Mouse (Mus musculus) heart, embryonic 13.5 days (tissue): ENCODE data around the gene Prpf40a. TPM values are rescaled to one million over a fixed set of nuclear protein-coding genes. Genes with fewer than 3 reads are reported as not detected.
A peak's percentile ranks its signal among the peaks of the same experiment; 100 is the strongest.

Experiments used
- ATAC-seq: fragments of 200-750 bp; cut with Nextera tagmentation; 2 replicates; pipeline ENCODE4 v1.8.0; 2017; ENCODE audit warnings: moderate TSS enrichment; ENCODE audit not compliant: insufficient number of reproducible peaks, low FRiP score, low TSS enrichment; ENCODE audit errors: extremely low read depth
- H3K27ac ChIP-seq: fragments of 300-500 bp; sonication (generic); replicated peaks from 2 replicates; pipeline ENCODE4 v1.5.1; 2015; ENCODE audit warnings: moderate library complexity, mild to moderate bottlenecking, inconsistent platforms
- H3K27me3 ChIP-seq: fragments of 300-500 bp; sonication (generic); replicated peaks from 2 replicates; pipeline ENCODE4 v1.6.1; 2015; ENCODE audit warnings: mild to moderate bottlenecking, inconsistent platforms
- H3K36me3 ChIP-seq: fragments of 300-500 bp; sonication (generic); 2 replicates; pipeline ENCODE4 v1.6.1; 2015; ENCODE audit warnings: mild to moderate bottlenecking, inconsistent platforms
- H3K4me1 ChIP-seq: fragments of 300-500 bp; sonication (generic); 2 replicates; pipeline ENCODE4 v1.6.1; 2015; ENCODE audit warnings: inconsistent platforms
- H3K4me2 ChIP-seq: fragments of 300-500 bp; sonication (generic); 2 replicates; pipeline ENCODE4 v1.6.1; 2015; ENCODE audit warnings: inconsistent platforms, mild to moderate bottlenecking, moderate library complexity
- H3K4me3 ChIP-seq: fragments of 300-500 bp; sonication (generic); 2 replicates; pipeline ENCODE4 v1.5.1; 2015; ENCODE audit warnings: moderate library complexity, mild to moderate bottlenecking, inconsistent platforms
- H3K9ac ChIP-seq: fragments of 300-500 bp; sonication (generic); 2 replicates; pipeline ENCODE4 v1.6.1; 2015; ENCODE audit warnings: inconsistent platforms, mild to moderate bottlenecking, moderate library complexity
- H3K9me3 ChIP-seq: fragments of 300-500 bp; sonication (generic); 2 replicates; pipeline ENCODE4 v1.6.1; 2016; ENCODE audit warnings: inconsistent platforms
- WGBS: fragments of 180-500 bp; shearing (Covaris S2); methylation state at CpG from one replicate; pipeline ENCODE4 v1.1.7; 2015; ENCODE audit warnings: mixed read lengths; 5-methylcytosine and 5-hydroxymethylcytosine counted together
- polyA plus RNA-seq: library from polyadenylated mRNA; unstranded; fragments of >200 nt; fragmentation: Nextera tagmentation; extraction: Ambion mirVana; gene quantifications from 2 replicates; pipeline ENCODE4 v1.2.1, GENCODE M21; 2015

The Prpf40a gene
- polyA plus RNA-seq, 1 experiment from 2014 or later: 84.3 TPM

DNA sequence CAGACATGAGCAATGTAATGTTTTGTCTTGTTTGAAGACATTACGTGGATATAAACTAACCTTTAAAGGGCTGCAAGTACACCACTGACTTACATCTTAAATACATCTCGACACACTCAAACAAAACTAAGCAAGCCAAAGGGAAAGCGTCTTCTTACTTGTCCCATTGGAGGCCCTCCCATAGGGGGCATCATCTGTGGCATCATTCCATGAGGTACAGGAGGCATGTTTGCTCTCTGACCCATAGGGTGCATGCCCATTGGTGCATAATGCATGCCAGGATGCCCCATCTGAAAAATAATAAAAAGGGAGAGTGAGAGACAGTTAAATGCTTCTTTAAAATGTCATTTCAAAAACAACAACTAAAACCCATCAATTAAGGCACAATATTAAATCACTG, 1.3 kb downstream of the Prpf40a start:
- Histone ChIP-seq H3K27me3 (no peaks in the 10 kb centered on the region), H3K27ac (no peak overlapping the region), H3K4me1 (peaks cover 31% of the 10 kb centered on the region), H3K9me3 (no peaks in the 10 kb centered on the region), H3K4me3 (peak overlapping the region; percentile 94), H3K4me2 (peak overlapping the region; percentile 85), H3K9ac (no peak overlapping the region), H3K36me3 (peaks cover 37% of the 10 kb centered on the region)
- WGBS: 73% methylated on average over 3 of the region's 3 CpGs
- ATAC-seq: no peak

DNA sequence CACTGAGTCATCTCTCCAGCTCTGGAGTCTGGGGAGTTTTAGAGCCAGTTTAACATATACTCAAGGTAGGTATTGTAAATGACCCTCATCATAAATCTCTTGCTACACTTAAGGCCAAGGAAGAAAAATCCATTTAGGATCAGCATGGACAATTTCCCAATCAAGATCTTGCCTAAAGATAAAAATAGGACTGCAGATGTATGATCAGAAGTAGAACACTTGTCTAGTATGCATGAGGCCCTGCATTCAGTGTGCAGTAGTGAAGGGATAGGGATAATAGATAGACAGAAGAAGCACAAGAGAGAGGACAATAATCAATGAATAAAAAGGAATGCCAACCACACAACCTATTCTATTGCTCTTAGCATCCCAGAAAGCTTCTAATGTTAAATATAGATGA, 11.2 kb downstream of the Prpf40a start:
- Histone ChIP-seq H3K9ac (no peak overlapping the region), H3K4me1 (peaks cover 12% of the 10 kb centered on the region), H3K4me3 (no peak overlapping the region), H3K27ac (no peak overlapping the region), H3K27me3 (no peaks in the 10 kb centered on the region), H3K36me3 (peaks cover 27% of the 10 kb centered on the region), H3K4me2 (no peak overlapping the region), H3K9me3 (no peaks in the 10 kb centered on the region)
- ATAC-seq: no peak

DNA sequence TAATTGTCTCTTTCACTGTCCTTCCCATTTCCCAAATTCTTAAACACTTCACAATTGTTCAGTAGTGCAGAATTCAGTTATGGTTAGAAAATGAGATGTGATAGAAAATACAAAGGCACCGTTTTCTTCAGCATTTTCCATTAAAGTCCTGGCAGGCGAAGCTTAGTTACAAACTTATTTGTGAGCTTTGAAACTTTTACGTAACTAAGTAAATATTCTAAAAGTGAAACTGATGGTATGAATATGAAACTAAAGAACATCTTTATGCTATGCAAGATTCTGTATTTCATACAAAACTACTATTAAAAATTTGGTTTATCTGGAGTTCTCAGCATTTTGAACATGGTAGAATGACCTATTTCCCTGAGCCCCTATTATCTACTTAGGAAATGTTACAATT, 12.1 kb downstream of the Prpf40a start:
- no peaks in the 10 kb centered on the region for H3K27me3 ChIP-seq
- H3K4me3 ChIP-seq: no peak overlapping the region
- H3K9me3 ChIP-seq: no peaks in the 10 kb centered on the region
- ATAC-seq: no peak
- no peak overlapping the region for H3K4me2 ChIP-seq
- 85% methylated on average over 3 of the region's 3 CpGs for WGBS
- no peak overlapping the region for H3K27ac ChIP-seq
- no peak overlapping the region for H3K9ac ChIP-seq
- peaks cover 29% of the 10 kb centered on the region for H3K36me3 ChIP-seq
- peaks cover 12% of the 10 kb centered on the region for H3K4me1 ChIP-seq

DNA sequence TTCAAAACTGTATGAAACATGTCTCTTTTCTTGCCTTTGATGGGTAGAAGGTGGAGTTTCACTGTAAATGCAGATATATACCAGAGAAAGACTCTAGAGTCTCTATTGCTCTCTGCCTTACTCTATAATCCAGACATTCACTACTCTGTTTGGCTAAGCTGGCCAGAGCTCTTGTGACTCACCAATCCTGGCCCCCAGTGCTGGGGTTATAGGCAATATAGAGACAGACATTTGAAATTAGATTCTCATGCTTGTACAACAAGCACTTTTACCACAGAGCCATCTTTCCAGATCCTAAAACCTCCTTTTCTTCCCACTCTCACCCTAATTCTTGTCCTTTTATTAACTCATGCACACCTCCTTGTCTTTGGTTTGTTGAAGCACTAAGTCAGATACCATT, 17.1 kb downstream of the Prpf40a start:
- H3K4me3 ChIP-seq: no peak overlapping the region
- no peak overlapping the region for H3K9ac ChIP-seq
- no peaks in the 10 kb centered on the region for H3K4me1 ChIP-seq
- no peaks in the 10 kb centered on the region for H3K9me3 ChIP-seq
- H3K27ac ChIP-seq: no peak overlapping the region
- H3K36me3 ChIP-seq: peaks cover 38% of the 10 kb centered on the region
- no peaks in the 10 kb centered on the region for H3K27me3 ChIP-seq
- no peak overlapping the region for H3K4me2 ChIP-seq
- ATAC-seq: no peak

DNA sequence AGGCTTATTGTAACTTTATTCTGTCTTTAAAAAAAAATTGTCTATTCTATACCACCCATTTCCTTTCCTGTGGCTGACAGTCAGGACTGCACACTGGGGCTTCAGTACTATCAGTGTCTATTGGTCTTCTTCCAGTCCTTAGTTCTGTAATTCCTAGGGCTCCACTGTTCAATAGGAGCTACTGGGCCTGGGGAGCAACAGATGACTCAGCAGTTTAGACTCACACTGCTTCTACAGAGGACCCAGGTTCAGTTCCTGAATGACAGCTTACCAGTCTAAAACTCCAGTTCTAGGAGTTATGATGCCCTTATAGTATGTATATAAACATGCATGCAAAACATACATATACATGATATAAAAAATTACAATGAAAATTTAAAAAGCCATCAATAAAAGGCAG, 44.2 kb downstream of the Prpf40a start:
- H3K4me1 ChIP-seq: no peaks in the 10 kb centered on the region
- H3K4me2 ChIP-seq: no peak overlapping the region
- H3K36me3 ChIP-seq: peaks cover 63% of the 10 kb centered on the region
- no peak overlapping the region for H3K4me3 ChIP-seq
- H3K9ac ChIP-seq: no peak overlapping the region
- H3K9me3 ChIP-seq: no peaks in the 10 kb centered on the region
- H3K27me3 ChIP-seq: no peaks in the 10 kb centered on the region
- ATAC-seq: no peak
- H3K27ac ChIP-seq: no peak overlapping the region

DNA sequence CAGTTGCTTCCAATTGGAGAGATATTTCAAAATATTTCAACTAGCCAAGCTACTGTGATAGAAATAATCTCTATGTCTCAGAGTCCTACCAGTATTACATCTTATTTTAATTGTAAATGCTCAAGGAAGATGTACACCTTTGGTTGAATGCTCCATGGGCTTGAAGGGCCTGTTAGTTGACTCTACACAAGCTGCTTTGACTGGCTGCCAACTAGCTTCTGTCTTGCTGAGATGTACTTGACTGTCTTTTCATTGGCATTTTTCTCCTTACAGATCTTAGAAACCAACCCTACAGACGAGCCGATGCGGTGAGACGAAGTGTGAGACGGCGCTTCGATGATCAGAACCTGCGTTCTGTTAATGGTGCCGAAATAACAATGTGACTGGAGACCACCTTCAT, 59.5 kb downstream of the Prpf40a start:
- Histone ChIP-seq H3K4me2 (no peak overlapping the region), H3K27ac (no peak overlapping the region), H3K27me3 (no peaks in the 10 kb centered on the region), H3K4me3 (no peak overlapping the region), H3K9ac (no peak overlapping the region), H3K36me3 (peaks cover 31% of the 10 kb centered on the region), H3K9me3 (no peaks in the 10 kb centered on the region), H3K4me1 (no peaks in the 10 kb centered on the region)
- WGBS: 94% methylated on average over 9 of the region's 9 CpGs
- no peak for ATAC-seq

DNA sequence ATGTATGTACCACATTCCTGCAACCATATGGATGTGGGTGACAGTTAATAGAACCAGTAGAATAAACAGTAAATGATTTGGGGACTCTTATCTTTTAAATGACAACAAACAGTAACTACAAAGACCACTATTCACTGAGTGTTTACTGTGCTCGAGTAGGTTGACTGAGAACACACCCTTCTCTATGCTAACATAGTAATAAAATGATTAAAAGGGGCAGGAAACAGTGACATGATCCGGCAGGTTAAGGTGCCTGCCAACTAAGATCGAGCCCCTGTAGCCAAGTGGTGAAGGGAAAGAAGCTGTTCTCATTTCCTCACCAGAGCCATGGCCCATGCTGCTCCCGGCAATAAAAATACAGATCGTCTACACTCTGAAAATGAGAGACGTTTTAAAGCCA, 62.0 kb downstream of the Prpf40a start:
- no peak for ATAC-seq
- no peak overlapping the region for H3K4me2 ChIP-seq
- no peak overlapping the region for H3K27ac ChIP-seq
- no peaks in the 10 kb centered on the region for H3K27me3 ChIP-seq
- WGBS: 77% methylated on average over 6 of the region's 6 CpGs
- H3K9ac ChIP-seq: no peak overlapping the region
- no peak overlapping the region for H3K4me3 ChIP-seq
- no peaks in the 10 kb centered on the region for H3K9me3 ChIP-seq
- peaks cover 21% of the 10 kb centered on the region for H3K36me3 ChIP-seq
- H3K4me1 ChIP-seq: no peaks in the 10 kb centered on the region

DNA sequence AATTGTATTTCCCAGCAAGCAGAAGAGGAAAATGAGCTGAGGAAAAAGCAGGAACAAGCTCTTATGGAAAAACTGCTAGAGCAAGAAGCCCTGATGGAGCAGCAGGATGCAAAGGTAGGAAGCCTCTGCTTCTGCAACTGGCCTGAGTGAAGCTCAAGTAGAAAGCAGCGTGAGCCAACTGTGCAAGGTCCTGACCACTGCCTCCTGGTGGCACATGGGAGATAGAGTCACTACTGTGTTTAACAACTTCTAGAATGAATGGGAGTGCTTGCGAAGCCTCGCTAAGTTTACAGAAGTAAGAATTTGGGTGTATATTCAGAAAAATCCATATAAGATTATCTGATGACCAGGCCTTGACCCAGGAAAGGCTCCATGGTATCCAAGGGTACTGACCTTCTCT, 65.1 kb downstream of the Prpf40a start:
- Histone ChIP-seq H3K9me3 (no peaks in the 10 kb centered on the region), H3K27me3 (no peaks in the 10 kb centered on the region), H3K4me2 (no peak overlapping the region), H3K9ac (no peak overlapping the region), H3K36me3 (peaks cover 12% of the 10 kb centered on the region), H3K27ac (no peak overlapping the region), H3K4me3 (no peak overlapping the region), H3K4me1 (no peaks in the 10 kb centered on the region)
- no peak for ATAC-seq
- WGBS: 75% methylated on average over 3 of the region's 3 CpGs

DNA sequence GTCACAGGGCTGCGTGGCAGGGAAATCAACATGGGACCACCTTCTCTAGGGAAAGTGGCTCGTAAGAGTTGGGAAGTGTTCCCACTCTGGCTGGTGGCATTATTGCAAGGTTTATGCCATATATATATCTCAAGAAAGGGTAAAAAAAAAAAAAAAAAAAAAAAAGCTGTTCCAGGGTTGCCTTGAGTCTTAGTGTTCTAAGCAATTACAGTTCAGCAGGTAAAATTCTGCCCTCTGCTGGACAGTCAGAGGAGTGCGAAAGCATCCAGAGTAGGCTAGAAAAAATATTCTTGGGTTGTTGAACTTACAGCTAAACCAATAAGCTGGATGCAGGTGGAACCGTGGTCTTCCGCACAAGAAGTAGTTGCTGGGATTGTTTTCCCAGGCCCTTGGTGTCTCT, 69.3 kb downstream of the Prpf40a start:
- Histone ChIP-seq H3K9me3 (no peaks in the 10 kb centered on the region), H3K4me3 (no peak overlapping the region), H3K27ac (no peak overlapping the region), H3K9ac (no peak overlapping the region), H3K4me1 (no peaks in the 10 kb centered on the region), H3K27me3 (no peaks in the 10 kb centered on the region), H3K4me2 (no peak overlapping the region), H3K36me3 (peaks cover 16% of the 10 kb centered on the region)
- ATAC-seq: no peak
- WGBS: 66% methylated on average over 5 of the region's 5 CpGs

DNA sequence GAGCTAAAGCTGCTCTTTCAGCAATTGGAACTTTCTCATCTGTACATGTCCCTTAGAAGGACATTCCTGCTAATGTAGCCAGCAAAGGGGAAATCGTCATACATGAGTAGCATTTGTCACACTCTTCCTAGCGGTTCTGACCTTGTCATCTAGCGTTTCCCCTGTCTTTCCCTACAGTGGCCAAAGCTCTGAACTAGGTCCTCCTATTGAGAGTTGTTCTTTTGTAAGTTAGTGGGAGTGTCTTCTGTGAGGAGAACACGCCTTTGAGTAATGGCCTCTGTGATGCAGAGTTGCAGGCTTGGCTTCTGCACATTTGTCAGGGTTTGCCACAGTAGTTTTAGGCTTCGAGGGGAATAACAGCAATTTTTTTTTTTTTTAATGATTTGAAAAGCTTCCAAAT, 82.5 kb downstream of the Prpf40a start:
- Histone ChIP-seq H3K36me3 (peaks cover 5% of the 10 kb centered on the region; the same call in 1 of the 2 replicates), H3K9ac (no peak overlapping the region), H3K27ac (no peak overlapping the region), H3K4me2 (no peak overlapping the region), H3K4me3 (no peak overlapping the region), H3K9me3 (no peaks in the 10 kb centered on the region), H3K27me3 (no peaks in the 10 kb centered on the region), H3K4me1 (no peaks in the 10 kb centered on the region)
- WGBS: 74% methylated on average over 5 of the region's 5 CpGs
- no peak for ATAC-seq

DNA sequence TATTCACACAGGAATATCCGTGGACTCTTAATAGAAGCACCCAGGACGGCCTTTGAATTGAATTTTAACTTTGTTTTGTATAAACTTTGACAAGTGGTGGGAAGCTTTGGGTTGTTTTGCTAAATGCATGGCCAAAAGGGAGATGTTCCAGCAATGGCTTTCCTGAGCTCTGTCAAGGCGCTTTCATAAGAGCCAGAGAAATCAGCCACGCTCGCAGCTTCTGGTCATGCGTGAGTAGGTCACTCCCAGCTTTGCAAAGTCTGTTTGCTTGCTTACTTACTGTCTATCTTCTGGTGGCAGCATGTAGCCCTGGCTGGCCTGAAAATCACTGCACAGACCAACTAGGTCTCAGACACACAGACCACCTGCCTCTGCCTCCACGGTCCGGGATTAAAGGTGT, 84.6 kb downstream of the Prpf40a start:
- Histone ChIP-seq H3K27ac (no peak overlapping the region), H3K9ac (no peak overlapping the region), H3K4me1 (no peaks in the 10 kb centered on the region), H3K4me3 (no peak overlapping the region), H3K36me3 (peaks cover 5% of the 10 kb centered on the region; the same call in 1 of the 2 replicates), H3K27me3 (no peaks in the 10 kb centered on the region), H3K4me2 (no peak overlapping the region), H3K9me3 (no peaks in the 10 kb centered on the region)
- no peak for ATAC-seq
- 77% methylated on average over 8 of the region's 8 CpGs for WGBS

DNA sequence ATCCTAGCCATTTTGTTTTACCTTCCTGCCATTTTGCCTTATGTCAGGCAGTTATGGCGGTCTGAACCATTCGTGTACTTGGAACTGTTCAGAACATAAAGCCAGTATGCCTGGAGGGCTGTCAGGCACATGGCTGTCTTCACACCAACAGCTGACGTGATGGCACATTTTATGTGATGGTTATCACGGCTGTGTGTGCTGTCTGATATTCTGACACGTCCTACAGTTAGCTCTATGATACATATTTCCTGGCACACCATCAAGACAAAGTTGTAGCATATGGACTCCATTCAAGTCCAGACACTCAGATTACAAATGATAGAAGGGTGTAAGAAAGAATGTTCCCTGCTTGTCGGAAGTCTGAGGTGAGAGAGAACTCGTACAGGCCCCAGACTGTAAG, 85.0 kb downstream of the Prpf40a start:
- no peak overlapping the region for H3K27ac ChIP-seq
- no peaks in the 10 kb centered on the region for H3K9me3 ChIP-seq
- H3K4me2 ChIP-seq: no peak overlapping the region
- H3K4me3 ChIP-seq: no peak overlapping the region
- H3K36me3 ChIP-seq: peaks cover 5% of the 10 kb centered on the region; the same call in 1 of the 2 replicates
- ATAC-seq: no peak
- no peaks in the 10 kb centered on the region for H3K4me1 ChIP-seq
- WGBS: 52% methylated on average over 7 of the region's 7 CpGs
- H3K9ac ChIP-seq: no peak overlapping the region
- H3K27me3 ChIP-seq: no peaks in the 10 kb centered on the region

DNA sequence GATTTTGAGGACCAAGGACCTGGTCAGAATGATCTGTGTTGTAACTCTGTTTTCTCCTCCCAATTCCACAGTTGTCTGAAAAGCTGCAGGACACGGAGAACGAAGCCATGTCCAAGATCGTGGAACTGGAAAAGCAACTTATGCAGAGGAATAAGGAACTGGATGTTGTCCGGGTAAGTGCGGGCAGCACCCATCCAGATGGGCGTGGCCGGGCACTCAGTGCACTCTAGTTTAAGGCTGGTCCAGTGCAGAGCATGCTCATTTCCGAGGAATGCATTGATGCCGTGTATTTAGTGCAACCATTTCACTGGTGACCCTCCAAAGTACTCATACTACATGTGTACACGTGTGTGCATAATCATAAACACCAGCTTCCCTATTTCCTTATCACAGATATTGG, 85.7 kb downstream of the Prpf40a start:
- ATAC-seq: no peak
- H3K27ac ChIP-seq: no peak overlapping the region
- H3K36me3 ChIP-seq: peaks cover 5% of the 10 kb centered on the region; the same call in 1 of the 2 replicates
- H3K4me3 ChIP-seq: no peak overlapping the region
- no peaks in the 10 kb centered on the region for H3K9me3 ChIP-seq
- no peak overlapping the region for H3K4me2 ChIP-seq
- H3K4me1 ChIP-seq: no peaks in the 10 kb centered on the region
- no peaks in the 10 kb centered on the region for H3K27me3 ChIP-seq
- 86% methylated on average over 10 of the region's 10 CpGs for WGBS
- no peak overlapping the region for H3K9ac ChIP-seq
